Mouse (Mus musculus) heart, postnatal 25 days (tissue): ENCODE results near the gene Dip2a. TPM values are rescaled to one million over a fixed set of nuclear protein-coding genes. Genes with fewer than 3 reads are reported as not detected.

ENCODE experiments used
- DNase-seq: peaks from one replicate; pipeline ENCODE4 v3.0.0; 2022; ENCODE audit warnings: low spot score
- intact Hi-C: fragments of 180-260 bp; cut with DNase I; formaldehyde crosslinking; loops from one replicate; pipeline ENCODE4 v1.15.1; 2025
- total RNA-seq, 2 experiments: library from RNA; stranded (reverse); gene quantifications; 2 replicates each; pipeline ENCODE4 v1.2.3; 2021

The Dip2a gene
- total RNA-seq, 2 experiments from 2014 or later, result 12.5 TPM

DNA sequence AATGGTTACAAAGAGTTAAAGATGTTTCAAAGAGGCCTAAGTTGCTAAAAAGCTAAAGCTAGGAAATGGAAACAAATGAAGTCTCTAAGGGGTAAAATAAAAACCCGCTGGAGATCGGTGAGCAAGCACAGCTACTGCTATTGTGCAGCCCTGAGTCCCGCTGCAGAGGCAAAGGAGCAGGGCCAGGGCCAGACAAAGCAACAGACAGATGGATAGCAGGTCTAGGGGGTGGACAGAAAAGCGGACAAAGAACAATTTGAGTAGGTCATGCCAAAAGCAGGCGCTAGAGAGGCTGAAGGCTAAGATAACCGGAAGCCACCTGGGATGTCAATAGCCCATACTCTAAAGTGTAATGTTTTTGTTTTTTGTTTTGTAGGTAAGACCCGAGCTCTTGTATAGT is 94.2 kb downstream of the Dip2a start:
- intact Hi-C loops, result no loop called here
- no peak for DNase-seq

DNA sequence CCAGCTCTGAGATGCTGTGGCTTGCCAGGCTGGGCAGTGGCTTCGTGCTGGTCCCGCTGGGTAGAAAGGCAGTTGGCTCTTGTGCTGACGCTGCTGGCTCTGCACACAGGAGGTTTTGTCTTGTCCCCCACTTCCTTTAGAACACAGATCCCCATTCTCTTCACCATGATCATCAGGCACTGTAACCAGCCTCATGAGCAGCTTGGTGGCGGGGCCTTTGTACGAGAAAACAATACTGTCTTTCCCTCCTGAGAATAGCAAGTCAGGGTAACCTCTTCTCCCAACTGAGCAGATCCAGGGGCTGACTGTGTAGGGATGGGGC is 96.5 kb downstream of the Dip2a start:
- DNase-seq, result no peak
- intact Hi-C loops, result no loop called here

DNA sequence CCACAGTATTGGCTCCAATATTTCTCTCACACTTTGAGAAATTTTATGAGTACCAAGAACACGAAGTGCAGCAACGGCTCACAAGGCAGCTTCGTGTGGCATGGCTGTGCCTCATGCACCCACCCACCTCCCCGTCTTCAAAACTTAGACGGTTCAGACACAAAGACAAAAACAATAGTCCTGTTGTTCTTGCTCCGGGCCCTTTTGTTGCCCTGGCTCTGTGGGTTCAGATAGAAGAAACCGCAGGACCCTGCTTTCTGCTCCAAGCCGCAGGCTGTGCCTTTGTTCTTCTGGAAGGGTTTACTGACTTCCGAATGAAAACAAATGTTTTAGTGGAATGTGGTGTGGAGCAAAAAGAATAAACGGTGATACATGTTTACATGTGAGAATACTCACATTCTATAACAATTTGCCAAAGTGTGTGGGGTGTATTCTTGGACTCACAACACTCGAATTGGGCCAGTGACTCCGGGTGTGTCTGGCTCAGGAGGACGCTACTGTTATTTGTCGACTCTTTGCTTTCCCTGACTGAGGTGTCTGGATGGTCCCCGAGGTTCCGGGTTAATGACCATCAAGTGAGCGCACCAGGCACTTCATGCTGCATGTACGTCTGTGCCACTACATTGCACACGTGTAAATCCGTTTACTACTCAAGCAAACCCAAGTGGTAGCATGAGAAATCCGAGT is 97.0 kb downstream of the Dip2a start:
- no peak for DNase-seq

DNA sequence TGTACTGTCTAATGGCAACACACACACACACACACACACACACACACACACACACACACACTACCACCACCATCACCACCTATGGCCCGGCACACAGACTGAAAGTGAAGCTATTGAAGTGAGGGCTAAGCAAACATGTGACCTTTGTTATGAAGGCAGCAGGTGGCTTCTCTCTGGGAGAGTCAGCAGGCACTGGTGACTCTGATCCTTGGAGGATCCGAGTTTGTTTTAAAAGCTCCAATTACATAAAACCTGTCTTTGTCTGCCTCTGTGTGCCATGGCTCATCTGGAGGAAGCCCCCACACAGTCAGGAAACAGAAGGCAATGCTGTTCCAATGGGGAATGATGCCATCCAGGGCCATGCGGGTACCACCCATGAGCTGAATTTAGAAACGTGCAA is 98.5 kb downstream of the Dip2a start:
- intact Hi-C loops, result no loop called here
- no peak for DNase-seq

More for the DNA sequence above, 97.0 kb downstream of the Dip2a start:
- intact Hi-C loops, result no loop called here

DNA sequence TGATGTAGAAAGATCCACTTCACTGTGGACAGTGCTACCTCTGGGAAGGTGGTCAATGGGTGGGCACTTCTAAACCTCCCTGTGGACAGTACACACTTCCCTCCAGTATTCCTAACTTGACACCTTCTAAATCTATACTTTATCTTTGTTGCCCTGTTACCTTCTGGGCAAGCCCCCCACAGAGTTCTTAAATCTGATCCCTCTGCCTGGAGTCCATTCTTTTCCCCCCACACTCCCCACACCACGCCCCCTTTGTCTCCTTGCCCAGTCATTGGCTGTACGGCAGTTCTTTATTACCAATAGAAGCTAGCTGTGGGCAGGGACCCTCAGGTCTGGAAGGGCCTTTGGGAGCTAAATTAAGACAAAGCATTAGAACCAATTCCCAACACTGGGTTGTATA is 100.0 kb downstream of the Dip2a start:
- no peak for DNase-seq
- intact Hi-C loops, result no loop called here

DNA sequence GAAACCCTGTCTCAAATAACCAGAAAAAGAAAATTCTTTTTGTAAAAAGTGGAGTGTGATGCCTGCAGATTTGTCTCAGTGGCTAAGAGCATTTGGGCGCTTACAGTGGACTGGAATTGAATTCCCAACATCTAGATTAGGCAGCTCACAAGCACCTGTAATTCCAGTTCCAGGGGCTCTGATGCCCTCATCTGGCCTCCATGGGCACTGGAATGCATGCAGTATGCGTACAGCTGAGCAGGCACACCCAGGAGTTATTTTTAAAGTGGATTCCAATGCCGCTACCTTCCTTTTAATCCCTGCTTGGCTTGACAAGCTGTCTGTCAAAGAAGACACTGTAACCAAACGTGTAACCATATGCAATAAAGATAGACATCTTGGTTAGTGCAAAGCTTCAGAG is 105.7 kb downstream of the Dip2a start:
- DNase-seq, result no peak
- intact Hi-C loops, result loop anchor here (2.0 kb wide), 1 partner anchor 19 kb away; no protein-coding TSS in a partner anchor

DNA sequence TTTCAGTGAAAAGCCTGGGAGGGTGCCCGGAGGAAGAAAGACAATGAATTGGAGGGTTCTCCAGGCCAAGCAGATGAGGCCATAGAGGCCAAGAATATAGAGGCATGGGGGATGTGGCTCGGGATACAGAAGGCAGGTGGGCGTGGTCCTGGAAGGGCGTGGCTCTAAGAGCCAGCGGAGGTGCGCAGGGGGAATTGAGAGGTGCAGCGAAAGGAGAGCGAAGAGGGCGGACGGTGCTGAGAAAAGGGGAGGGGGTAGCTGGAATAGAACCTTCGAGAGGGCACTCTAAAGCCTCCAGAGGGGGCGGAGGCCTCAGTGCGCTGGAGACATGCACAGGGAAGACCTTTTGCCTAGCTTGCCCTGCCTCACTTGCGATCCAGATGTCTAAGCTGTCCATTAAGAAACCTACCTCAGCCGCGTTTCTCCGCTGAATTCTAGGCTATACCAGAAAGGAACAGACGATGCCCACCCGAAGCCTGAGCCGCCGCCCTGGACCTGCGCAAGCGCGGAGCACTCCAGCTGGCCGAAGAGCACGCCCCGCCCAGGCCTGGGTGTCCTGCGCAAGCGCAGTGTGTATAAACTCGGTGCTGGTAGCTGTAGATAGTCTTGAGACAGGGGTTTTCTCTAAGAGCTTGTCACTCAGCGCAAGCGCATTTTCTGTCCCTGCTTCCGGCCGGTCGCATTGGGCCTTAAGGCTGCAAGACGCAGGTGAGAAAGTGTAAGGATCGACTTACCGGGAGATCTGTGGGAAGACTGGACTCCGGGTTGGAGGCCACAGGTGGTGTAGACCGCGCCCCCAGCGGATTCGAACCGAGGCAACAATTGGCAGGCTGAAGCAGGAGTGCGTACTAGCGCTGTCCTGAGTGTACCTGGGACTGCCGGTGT is 107.5 kb downstream of the Dip2a start, which contains the start of gene Prmt2:
Gene Prmt2 (minus strand): TSS at position 525 of the 885 bp plus-strand sequence.
- intact Hi-C loops, result loop anchor here (2.0 kb wide), 1 partner anchor 21 kb away; no protein-coding TSS in a partner anchor
- DNase-seq, result peak; percentile 84

DNA sequence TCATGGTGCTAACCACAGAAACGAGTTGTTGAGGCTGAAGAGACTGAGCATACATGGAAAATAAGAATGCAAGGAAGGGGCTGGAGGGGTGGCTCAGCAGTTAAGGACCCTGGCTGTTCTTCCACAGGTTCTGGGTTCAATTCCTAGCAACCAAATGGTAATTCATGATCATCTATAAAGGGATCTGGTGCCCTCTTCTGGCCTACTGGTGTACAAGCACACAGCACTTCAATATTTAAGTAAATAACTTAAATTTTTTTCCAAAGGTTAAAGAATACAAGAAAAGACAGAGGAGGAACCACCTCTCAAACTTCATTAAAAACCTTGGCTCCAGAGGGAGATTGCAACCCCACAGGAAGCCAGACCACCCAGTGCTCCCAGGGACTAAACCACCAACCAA is 115.5 kb downstream of the Dip2a start:
- intact Hi-C loops, result no loop called here
- no peak for DNase-seq

DNA sequence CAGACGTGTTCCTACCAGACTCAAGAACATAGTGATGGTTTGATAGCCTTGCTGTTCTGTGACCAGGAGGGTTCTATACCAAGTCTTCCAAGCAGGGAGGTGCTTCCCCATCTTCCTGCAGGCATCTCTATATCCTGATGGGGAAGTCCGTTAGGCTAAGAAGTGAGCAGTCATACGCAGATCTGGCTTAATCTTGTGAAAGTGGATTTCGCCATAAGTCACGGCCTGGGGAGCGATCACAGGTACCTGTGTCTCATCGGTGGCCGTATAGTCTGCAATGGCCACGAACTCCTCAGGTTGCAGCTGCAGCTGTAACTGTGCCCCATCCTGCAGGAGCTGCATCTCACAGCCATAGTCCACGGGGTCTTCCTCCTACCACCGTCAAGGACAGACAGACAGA is 119.1 kb downstream of the Dip2a start:
- intact Hi-C loops, result no loop called here
- no peak for DNase-seq

DNA sequence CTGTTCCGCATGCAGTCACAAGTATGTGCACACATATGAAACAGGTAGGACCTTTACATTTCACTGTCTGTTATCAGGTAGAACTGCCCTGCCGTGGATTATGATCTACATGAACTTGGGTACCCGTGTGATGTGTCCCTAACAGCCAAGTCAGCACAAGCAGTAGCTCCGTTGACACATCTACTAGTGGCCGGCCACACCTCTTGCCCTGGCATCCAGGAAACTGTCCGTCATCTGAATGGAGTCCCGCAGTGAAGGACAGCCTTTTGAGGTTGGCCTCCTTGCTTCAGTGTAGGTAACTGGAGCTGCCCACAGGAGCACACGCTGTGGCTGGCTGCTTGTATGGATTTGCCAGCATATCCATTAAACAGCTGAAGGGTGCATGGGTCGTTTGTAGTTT is 126.9 kb downstream of the Dip2a start:
- DNase-seq, result no peak
- intact Hi-C loops, result no loop called here

DNA sequence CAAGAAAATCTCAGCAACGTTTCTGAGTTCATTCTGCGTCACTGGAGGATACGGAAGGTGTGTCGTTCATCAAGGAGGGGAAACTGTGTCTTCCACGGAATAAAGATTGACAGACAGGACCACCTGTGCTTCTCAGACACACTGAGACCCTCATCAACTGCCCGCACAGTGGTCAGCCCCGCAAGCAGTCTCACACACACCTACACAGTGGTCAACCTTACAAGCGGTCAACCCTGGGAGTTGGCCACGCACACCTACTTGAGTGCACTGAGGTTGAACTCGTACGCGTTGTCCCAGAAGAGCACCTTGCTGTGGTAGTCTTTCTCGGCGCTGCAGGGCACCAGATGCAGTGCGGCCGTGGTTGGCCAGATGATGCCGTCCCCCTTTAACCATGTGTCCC is 128.0 kb downstream of the Dip2a start:
- intact Hi-C loops, result no loop called here
- no peak for DNase-seq

DNA sequence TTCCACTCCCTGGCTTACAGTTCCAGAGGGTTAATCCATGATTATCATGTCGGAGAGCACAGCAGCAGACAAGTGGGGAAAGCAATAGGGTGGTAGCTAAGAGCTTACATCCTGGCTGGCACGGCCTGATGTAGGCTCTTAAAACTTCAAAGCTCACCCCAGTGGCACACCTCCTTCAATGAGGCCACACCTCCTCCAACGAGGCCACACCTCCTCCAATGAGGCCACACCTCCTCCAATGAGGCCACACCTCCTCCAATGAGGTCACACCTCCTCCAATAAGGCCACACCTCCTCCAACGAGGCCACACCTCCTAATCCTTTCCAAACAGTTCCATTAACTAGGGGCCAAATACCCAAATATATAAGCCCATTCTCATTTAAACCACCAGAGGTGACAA is 130.9 kb downstream of the Dip2a start:
- intact Hi-C loops, result no loop called here
- DNase-seq, result no peak

DNA sequence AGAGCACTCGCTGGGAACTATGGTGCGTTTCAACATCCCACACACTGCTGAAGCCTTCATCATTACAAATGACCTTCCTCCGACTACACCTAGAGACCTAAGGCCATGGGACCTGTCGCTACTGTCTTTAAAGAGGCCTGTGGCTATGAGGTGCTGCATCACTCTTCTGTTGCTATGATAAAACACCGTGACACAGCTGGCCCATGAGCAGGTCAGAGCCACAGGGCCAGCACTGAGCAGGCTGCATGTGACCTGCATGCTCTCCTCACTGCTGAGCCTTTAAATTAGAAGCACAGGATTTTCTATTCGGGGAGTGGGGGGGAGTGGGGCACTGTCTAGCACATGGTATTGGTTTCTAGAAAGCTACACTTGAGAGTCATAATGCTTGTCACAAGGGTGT is 133.0 kb downstream of the Dip2a start:
- intact Hi-C loops, result no loop called here
- no peak for DNase-seq

DNA sequence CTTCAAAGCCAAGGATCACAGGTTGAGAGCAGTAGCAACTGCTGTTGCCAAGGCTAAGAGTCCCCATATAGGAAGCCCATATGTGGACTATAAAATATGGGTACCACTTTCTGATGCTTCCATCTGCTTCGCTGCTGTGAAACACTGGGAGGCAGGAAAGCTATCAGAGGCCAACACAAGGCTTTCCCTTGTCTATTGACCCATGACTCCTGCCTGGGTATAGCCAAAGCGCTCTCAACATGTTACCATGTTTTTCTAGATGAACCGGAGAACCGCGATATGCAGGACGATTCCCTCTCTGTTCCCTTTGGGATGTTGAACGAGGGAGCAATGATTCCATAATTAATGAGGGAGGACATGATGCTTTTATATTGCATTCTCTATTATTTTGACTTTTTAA is 134.3 kb downstream of the Dip2a start:
- intact Hi-C loops, result no loop called here
- DNase-seq, result no peak

Other genes with a start within 250 kb of the Dip2a start
- not detected for gene Slc5a4b, start 234.3 kb downstream of the Dip2a start, total RNA-seq
- gene Slc5a4a, start 197.8 kb downstream of the Dip2a start, total RNA-seq, result not detected
- 10 to 100 TPM; 10.7 to 10.8 TPM for gene Prmt2, start 107.4 kb downstream of the Dip2a start, total RNA-seq
- gene S100b, start 91.4 kb downstream of the Dip2a start, total RNA-seq, result 1 to 10 TPM; 1.5 to 1.6 TPM
- gene AC141477.1, start 95.2 kb upstream of the Dip2a start, total RNA-seq, result not detected
- gene Pcnt, start 97.5 kb upstream of the Dip2a start, total RNA-seq, result 10 to 100 TPM; 38.1 to 47.4 TPM
- gene 2610028H24Rik, start 103.8 kb upstream of the Dip2a start, total RNA-seq, result under 1 TPM in 1 of 2 experiments, not detected in 1; 0.26 TPM
- 10 to 100 TPM; 22.8 to 27.1 TPM for gene Mcm3ap, start 123.6 kb upstream of the Dip2a start, total RNA-seq
- 1 to 10 TPM; 3.5 to 4.2 TPM for gene Ybey, start 123.8 kb upstream of the Dip2a start, total RNA-seq
- gene Lss, start 186.3 kb upstream of the Dip2a start, total RNA-seq, result 1 to 10 TPM; 7.3 to 7.4 TPM
- not detected for gene Spatc1l, start 217.0 kb upstream of the Dip2a start, total RNA-seq
- gene Ftcd, start 230.4 kb upstream of the Dip2a start, total RNA-seq, result not detected